Mouse (Mus musculus): Measurements from ENCODE around the gene Timm22. TPM values are rescaled to one million over a fixed set of nuclear protein-coding genes. Genes with fewer than 3 reads are reported as not detected.

Timm22 gene
- polyA plus RNA-seq, 1 experiment from 2014 or later, result 138 TPM

DNA sequence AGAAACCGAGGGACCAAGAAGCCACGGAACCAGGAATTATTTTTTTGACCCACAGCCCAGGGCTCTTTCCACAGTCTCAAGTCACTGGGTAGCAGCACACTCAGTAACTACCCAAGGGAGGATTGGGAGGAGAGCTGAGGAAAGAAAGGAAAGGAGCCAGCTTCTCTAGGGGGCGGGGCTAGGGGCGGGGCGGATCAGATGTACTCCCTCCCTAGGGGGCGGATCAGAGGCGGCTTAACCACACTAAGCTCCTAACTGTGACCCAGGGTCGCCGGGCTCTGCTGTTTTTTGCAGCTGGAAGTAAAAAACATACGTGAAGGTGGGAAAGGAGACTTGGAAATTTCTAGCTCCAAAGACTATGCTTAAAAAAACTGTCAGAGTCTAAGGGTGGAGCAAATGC, 39.5 kb downstream of the Timm22 start:
- no peak overlapping the region for H3K4me3 ChIP-seq (ENCODE audit: low read depth, low read length)

DNA sequence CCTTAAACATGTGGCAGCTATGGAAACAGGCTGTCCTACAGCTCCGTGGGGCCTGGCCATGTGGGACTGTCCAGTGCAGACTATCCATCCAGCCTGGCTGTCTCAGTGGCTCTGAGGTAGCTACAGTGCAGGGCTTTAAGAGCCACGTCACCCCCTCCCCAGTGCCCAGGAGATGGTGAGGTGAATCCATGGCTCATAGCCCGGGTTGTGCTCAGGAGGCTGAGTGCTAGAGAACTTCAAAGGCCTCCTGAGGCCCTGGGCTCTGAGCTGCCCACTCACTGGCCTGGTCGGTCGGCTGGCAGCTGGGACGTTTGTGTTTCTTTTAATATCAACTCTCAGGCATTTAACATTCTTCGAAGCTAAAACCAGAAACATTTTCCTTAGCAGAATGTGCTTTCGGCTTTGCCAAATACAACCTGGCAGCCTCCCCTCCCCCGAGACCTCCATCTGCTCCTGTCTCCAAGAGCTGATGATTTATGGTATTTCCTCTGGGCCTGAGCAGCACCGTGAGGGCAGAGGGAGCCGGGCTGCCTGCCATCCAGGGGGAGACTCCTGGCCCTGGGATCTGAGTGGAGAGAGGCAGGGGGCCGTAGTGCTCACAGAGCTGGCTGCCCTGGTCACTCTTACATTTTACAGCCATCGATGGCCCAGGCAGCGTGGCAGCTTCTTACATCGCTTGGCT, 42.9 kb downstream of the Timm22 start:
- H3K4me3 ChIP-seq (ENCODE audit: low read depth, low read length), result no peak overlapping the region

More for the DNA sequence above, 39.5 kb downstream of the Timm22 start:
- ATAC-seq (replicated peaks; ENCODE audit: insufficient number of reproducible peaks, low FRiP score, low TSS enrichment, low read depth) (no peak), DNase-seq (ENCODE audit: low spot score) (peak; percentile 83)
- no peak overlapping the region; the same call in 1 of the 2 replicates for H3K9ac ChIP-seq (replicated peaks; ENCODE audit: low read length)
- H3K4me1 ChIP-seq (ENCODE audit: control insufficient read depth, insufficient read depth, low read length), result peaks cover 17% of the 10 kb centered on the region
- no peaks in the 10 kb centered on the region for H3K27me3 ChIP-seq (ENCODE audit: control insufficient read depth, insufficient read depth, low read length)
- no peaks in the 10 kb centered on the region for H3K9me3 ChIP-seq (replicated peaks; ENCODE audit: control insufficient read depth, low read length)
- H3K4me2 ChIP-seq (ENCODE audit: low read depth, low read length), result no peak overlapping the region
- no peak overlapping the region; the same call in 1 of the 2 replicates for H3K27ac ChIP-seq (replicated peaks; ENCODE audit: low read depth, low read length)
- no peaks in the 10 kb centered on the region for H3K36me3 ChIP-seq (replicated peaks; ENCODE audit: control insufficient read depth, insufficient read depth, low read depth, low read length)
- under 1% methylated on average over 10 of the region's 10 CpGs for WGBS

DNA sequence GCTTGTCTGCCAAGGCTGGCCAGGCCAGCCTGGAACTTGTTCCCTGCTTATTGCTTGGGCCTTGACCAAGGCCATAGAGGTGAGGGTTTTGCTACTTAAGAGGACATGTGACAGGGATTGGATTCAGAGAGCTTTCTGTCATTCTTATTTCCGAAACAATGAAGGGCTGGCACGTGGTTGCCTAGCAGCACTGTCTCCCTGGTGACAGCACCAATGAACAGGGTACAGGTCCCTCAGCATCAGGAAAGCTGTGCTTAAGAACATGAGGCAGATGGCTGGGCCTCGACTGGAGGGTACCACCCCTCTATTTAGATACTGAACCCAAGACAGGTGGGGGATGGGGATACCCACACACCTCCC, 43.4 kb downstream of the Timm22 start:
- Histone ChIP-seq H3K4me2 (ENCODE audit: low read depth, low read length) (no peak overlapping the region), H3K9ac (replicated peaks; ENCODE audit: low read length) (peak overlapping the region; percentile 14; the same call in 1 of the 2 replicates)
- 45% methylated on average over 3 of the region's 3 CpGs for WGBS

More for the DNA sequence above, 42.9 kb downstream of the Timm22 start:
- H3K9me3 ChIP-seq (replicated peaks; ENCODE audit: control insufficient read depth, low read length), result no peaks in the 10 kb centered on the region
- H3K36me3 ChIP-seq (replicated peaks; ENCODE audit: control insufficient read depth, insufficient read depth, low read depth, low read length), result no peaks in the 10 kb centered on the region; the same call in 1 of the 2 replicates
- no peak for DNase-seq (ENCODE audit: low spot score)
- H3K27me3 ChIP-seq (ENCODE audit: control insufficient read depth, insufficient read depth, low read length), result no peaks in the 10 kb centered on the region
- peak overlapping the region; percentile 14 for H3K9ac ChIP-seq (replicated peaks; ENCODE audit: low read length)
- WGBS, result 48% methylated on average over 15 of the region's 15 CpGs
- peak overlapping the region; percentile 52 for H3K27ac ChIP-seq (replicated peaks; ENCODE audit: low read depth, low read length)
- H3K4me2 ChIP-seq (ENCODE audit: low read depth, low read length), result no peak overlapping the region; the same call in 1 of the 2 replicates
- peaks cover 17% of the 10 kb centered on the region for H3K4me1 ChIP-seq (ENCODE audit: control insufficient read depth, insufficient read depth, low read length)
- no peak for ATAC-seq (replicated peaks; ENCODE audit: insufficient number of reproducible peaks, low FRiP score, low TSS enrichment, low read depth)

DNA sequence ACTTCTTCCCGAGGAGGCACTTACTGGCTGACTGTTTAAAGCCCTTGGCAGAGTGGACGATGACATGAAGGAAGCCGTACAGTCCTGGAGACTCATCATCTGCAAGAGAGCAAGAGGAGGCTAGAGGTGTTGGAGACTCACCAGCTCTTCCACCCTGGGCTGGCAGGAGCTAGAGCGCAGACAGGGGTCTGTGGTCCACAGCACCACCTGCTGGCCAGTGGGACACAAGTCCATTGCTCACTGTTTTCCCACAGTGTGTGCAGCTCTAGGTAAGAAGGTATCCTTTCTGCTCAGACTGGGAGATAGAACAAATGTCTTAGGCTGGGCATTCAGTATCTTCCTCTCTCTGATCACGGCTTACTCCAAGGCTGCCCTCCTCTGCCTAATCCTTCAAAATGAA, 47.7 kb downstream of the Timm22 start:
- peak; percentile 87 for DNase-seq (ENCODE audit: low spot score)
- no peak overlapping the region for H3K4me2 ChIP-seq (ENCODE audit: low read depth, low read length)
- no peaks in the 10 kb centered on the region for H3K9me3 ChIP-seq (replicated peaks; ENCODE audit: control insufficient read depth, low read length)
- no peak overlapping the region for H3K9ac ChIP-seq (replicated peaks; ENCODE audit: low read length)
- H3K4me1 ChIP-seq (ENCODE audit: control insufficient read depth, insufficient read depth, low read length), result peaks cover 6% of the 10 kb centered on the region
- 54% methylated on average over 5 of the region's 5 CpGs for WGBS
- no peaks in the 10 kb centered on the region for H3K27me3 ChIP-seq (ENCODE audit: control insufficient read depth, insufficient read depth, low read length)
- no peak overlapping the region for H3K4me3 ChIP-seq (ENCODE audit: low read depth, low read length)
- H3K36me3 ChIP-seq (replicated peaks; ENCODE audit: control insufficient read depth, insufficient read depth, low read depth, low read length), result no peaks in the 10 kb centered on the region; the same call in 1 of the 2 replicates
- H3K27ac ChIP-seq (replicated peaks; ENCODE audit: low read depth, low read length), result no peak overlapping the region
- ATAC-seq (replicated peaks; ENCODE audit: insufficient number of reproducible peaks, low FRiP score, low TSS enrichment, low read depth), result no peak

More for the DNA sequence above, 43.4 kb downstream of the Timm22 start:
- DNase-seq (ENCODE audit: low spot score) (no peak), ATAC-seq (replicated peaks; ENCODE audit: insufficient number of reproducible peaks, low FRiP score, low TSS enrichment, low read depth) (peak; percentile 53; the same call in 1 of the 2 replicates)
- H3K27me3 ChIP-seq (ENCODE audit: control insufficient read depth, insufficient read depth, low read length), result no peaks in the 10 kb centered on the region
- H3K4me3 ChIP-seq (ENCODE audit: low read depth, low read length), result no peak overlapping the region
- H3K4me1 ChIP-seq (ENCODE audit: control insufficient read depth, insufficient read depth, low read length), result peaks cover 17% of the 10 kb centered on the region
- H3K36me3 ChIP-seq (replicated peaks; ENCODE audit: control insufficient read depth, insufficient read depth, low read depth, low read length), result no peaks in the 10 kb centered on the region; the same call in 1 of the 2 replicates
- peak overlapping the region; percentile 52; the same call in 1 of the 2 replicates for H3K27ac ChIP-seq (replicated peaks; ENCODE audit: low read depth, low read length)
- no peaks in the 10 kb centered on the region for H3K9me3 ChIP-seq (replicated peaks; ENCODE audit: control insufficient read depth, low read length)

DNA sequence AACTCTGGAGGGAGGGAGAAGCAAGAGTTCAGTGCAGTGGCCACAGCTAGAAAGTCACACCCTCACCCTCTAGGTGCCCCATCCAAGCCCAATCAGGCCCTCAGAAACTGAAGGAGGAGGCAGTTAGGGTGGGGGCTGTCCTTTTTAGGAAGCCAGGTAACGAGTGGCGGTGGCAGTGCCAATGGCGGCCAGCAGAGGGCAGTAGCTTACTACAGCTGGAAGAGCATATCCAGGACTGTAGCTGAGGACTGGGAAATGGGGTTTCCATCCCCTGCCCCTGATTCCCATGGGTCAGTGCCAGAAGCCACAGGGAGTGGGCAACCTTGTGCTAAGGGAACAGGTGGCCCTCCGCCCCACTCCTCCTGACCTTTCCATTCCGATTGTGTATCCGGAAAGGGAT, 49.5 kb downstream of the Timm22 start:
- Histone ChIP-seq H3K4me1 (ENCODE audit: control insufficient read depth, insufficient read depth, low read length) (no peaks in the 10 kb centered on the region), H3K36me3 (replicated peaks; ENCODE audit: control insufficient read depth, insufficient read depth, low read depth, low read length) (no peaks in the 10 kb centered on the region; the same call in none of the 2 replicates), H3K9me3 (replicated peaks; ENCODE audit: control insufficient read depth, low read length) (no peaks in the 10 kb centered on the region), H3K27ac (replicated peaks; ENCODE audit: low read depth, low read length) (no peak overlapping the region), H3K4me3 (ENCODE audit: low read depth, low read length) (no peak overlapping the region), H3K4me2 (ENCODE audit: low read depth, low read length) (no peak overlapping the region), H3K27me3 (ENCODE audit: control insufficient read depth, insufficient read depth, low read length) (no peaks in the 10 kb centered on the region), H3K9ac (replicated peaks; ENCODE audit: low read length) (no peak overlapping the region)
- DNase-seq (ENCODE audit: low spot score), result peak; percentile 91
- ATAC-seq (replicated peaks; ENCODE audit: insufficient number of reproducible peaks, low FRiP score, low TSS enrichment, low read depth), result peak; percentile 31; the same call in 1 of the 2 replicates
- WGBS, result 24% methylated on average over 6 of the region's 6 CpGs

DNA sequence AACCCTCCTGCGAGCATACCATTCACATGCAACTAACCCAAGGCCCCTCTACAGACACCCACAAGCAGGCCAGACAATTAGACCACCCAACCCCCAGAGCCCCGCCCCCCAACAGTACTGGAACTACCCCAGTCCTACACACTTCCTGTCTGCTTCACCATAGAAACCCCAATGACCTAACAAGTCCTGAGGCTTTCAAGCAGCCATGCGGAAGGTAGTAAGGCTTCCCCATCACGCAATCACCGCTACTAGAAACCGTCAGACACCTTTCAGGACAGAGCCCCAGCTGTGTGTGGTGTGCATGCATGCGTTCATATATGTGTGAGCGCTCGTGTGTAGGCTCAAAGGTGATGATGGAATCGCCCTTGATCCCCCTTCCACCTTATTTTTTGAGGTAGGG, 50.1 kb downstream of the Timm22 start:
- DNase-seq (ENCODE audit: low spot score), result no peak
- Histone ChIP-seq H3K9me3 (replicated peaks; ENCODE audit: control insufficient read depth, low read length) (no peaks in the 10 kb centered on the region), H3K27ac (replicated peaks; ENCODE audit: low read depth, low read length) (no peak overlapping the region), H3K4me3 (ENCODE audit: low read depth, low read length) (no peak overlapping the region), H3K9ac (replicated peaks; ENCODE audit: low read length) (no peak overlapping the region), H3K36me3 (replicated peaks; ENCODE audit: control insufficient read depth, insufficient read depth, low read depth, low read length) (no peaks in the 10 kb centered on the region; the same call in none of the 2 replicates), H3K27me3 (ENCODE audit: control insufficient read depth, insufficient read depth, low read length) (no peaks in the 10 kb centered on the region), H3K4me1 (ENCODE audit: control insufficient read depth, insufficient read depth, low read length) (no peaks in the 10 kb centered on the region), H3K4me2 (ENCODE audit: low read depth, low read length) (no peak overlapping the region)
- no peak for ATAC-seq (replicated peaks; ENCODE audit: insufficient number of reproducible peaks, low FRiP score, low TSS enrichment, low read depth)
- 77% methylated on average over 10 of the region's 10 CpGs for WGBS

DNA sequence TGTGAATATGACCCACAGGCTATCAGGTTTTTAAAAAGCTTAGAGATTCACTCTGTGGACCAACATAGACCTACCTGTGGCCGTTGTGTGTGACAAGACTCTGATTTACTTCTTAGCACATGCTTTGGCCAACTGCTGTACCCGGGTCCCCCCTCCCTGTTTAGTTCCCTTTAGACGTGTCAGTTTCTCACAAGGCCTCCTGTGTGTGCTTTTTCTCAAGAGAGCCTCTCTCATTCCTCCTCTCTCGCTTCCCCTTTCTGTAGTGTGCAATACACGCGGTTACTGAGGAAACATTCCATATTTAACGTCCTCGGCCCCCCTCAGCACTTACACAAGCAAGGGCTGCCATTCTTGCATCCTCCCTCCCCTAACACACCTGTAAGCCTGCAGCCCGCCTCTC, 52.0 kb downstream of the Timm22 start:
- no peak for ATAC-seq (replicated peaks; ENCODE audit: insufficient number of reproducible peaks, low FRiP score, low TSS enrichment, low read depth)
- 78% methylated on average over 9 of the region's 9 CpGs for WGBS

DNA sequence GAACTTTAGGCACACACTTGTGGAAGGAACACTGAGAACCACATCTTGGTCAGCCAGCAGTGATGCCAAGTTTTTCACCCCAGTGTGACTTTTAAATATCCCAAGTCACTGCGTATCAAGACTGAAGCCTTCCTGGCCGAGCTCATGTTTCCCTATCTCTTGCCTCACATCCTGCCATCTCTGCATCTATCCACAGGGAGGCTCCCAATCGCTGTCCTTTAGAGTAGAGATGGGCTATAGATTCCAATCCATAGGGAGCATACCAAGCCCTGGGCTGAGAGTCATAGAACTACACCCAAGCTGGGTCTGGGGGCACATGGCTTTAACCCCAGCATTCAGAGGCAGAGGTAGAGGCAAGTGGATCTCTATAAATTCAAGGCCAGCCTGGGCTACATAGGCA, 52.7 kb downstream of the Timm22 start:
- 65% methylated on average over 3 of the region's 3 CpGs for WGBS
- H3K27ac ChIP-seq (replicated peaks; ENCODE audit: low read depth, low read length), result no peak overlapping the region

More for the DNA sequence above, 52.0 kb downstream of the Timm22 start:
- Histone ChIP-seq H3K36me3 (replicated peaks; ENCODE audit: control insufficient read depth, insufficient read depth, low read depth, low read length) (no peaks in the 10 kb centered on the region; the same call in none of the 2 replicates), H3K9me3 (replicated peaks; ENCODE audit: control insufficient read depth, low read length) (no peaks in the 10 kb centered on the region), H3K4me1 (ENCODE audit: control insufficient read depth, insufficient read depth, low read length) (no peaks in the 10 kb centered on the region), H3K4me2 (ENCODE audit: low read depth, low read length) (no peak overlapping the region), H3K27ac (replicated peaks; ENCODE audit: low read depth, low read length) (no peak overlapping the region), H3K9ac (replicated peaks; ENCODE audit: low read length) (no peak overlapping the region), H3K27me3 (ENCODE audit: control insufficient read depth, insufficient read depth, low read length) (no peaks in the 10 kb centered on the region), H3K4me3 (ENCODE audit: low read depth, low read length) (no peak overlapping the region)
- DNase-seq (ENCODE audit: low spot score), result no peak

More for the DNA sequence above, 52.7 kb downstream of the Timm22 start:
- H3K27me3 ChIP-seq (ENCODE audit: control insufficient read depth, insufficient read depth, low read length), result no peaks in the 10 kb centered on the region
- no peak overlapping the region for H3K4me3 ChIP-seq (ENCODE audit: low read depth, low read length)
- ATAC-seq (replicated peaks; ENCODE audit: insufficient number of reproducible peaks, low FRiP score, low TSS enrichment, low read depth) (no peak), DNase-seq (ENCODE audit: low spot score) (no peak)
- H3K36me3 ChIP-seq (replicated peaks; ENCODE audit: control insufficient read depth, insufficient read depth, low read depth, low read length), result no peaks in the 10 kb centered on the region; the same call in none of the 2 replicates
- no peaks in the 10 kb centered on the region for H3K9me3 ChIP-seq (replicated peaks; ENCODE audit: control insufficient read depth, low read length)
- H3K9ac ChIP-seq (replicated peaks; ENCODE audit: low read length), result no peak overlapping the region
- H3K4me2 ChIP-seq (ENCODE audit: low read depth, low read length), result no peak overlapping the region
- no peaks in the 10 kb centered on the region for H3K4me1 ChIP-seq (ENCODE audit: control insufficient read depth, insufficient read depth, low read length)
